Mouse (Mus musculus) stomach, postnatal 0 days (tissue): ENCODE data around the gene Ahr.

Experiments used
- CTCF ChIP-seq: IDR thresholded peaks from 2 replicates; pipeline ENCODE4 v1.5.1; 2016; ENCODE audit warnings: antibody characterized with exemption, low read depth, mild to moderate bottlenecking, moderate library complexity
- EP300 ChIP-seq: optimal IDR thresholded peaks from 2 replicates; pipeline ENCODE3; 2016; ENCODE audit warnings: antibody characterized with exemption

GRCm38 (mm10) chr12:35459662-35460061, 75.2 kb downstream of the Ahr start:
- TF ChIP-seq CTCF (no peak), EP300 (no peak)
